Mouse (Mus musculus): Measurements from ENCODE around the gene Mroh9.

DNA sequence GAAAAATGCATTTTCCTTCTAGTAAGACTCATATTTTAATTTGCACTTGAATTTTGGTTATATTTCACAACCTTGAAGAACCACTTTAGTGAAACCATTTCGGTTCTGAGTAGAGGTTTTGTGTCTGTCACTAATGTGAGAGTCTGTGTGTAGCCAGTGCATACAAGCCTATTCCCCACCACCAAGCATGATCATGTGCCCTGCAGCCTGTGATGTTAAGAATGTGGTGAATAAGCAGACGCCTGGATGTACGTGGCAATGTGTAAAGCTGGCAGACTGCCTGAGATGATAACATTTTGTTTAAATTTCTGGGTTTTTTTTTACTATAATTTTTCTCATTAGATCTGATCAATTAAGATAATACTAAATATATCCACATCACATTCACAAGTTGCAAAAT lies 44.5 kb upstream of the Mroh9 start:
- TF ChIP-seq GATA1 (IDR thresholded peaks at IDR 0.05; ENCODE audit: low read length) (no peak), TAL1 (IDR thresholded peaks at IDR 0.05; ENCODE audit: low read length) (no peak)
